Mouse (Mus musculus) CH12.LX (cell line): ENCODE measurements around the gene Chic2. TPM values are rescaled to one million over a fixed set of nuclear protein-coding genes. Genes with fewer than 3 reads are reported as not detected.

Source experiments
- DNase-seq: peaks from one replicate; pipeline ENCODE4 v3.0.0-alpha.2; 2013; ENCODE audit errors: extremely low read depth
- H3K27ac ChIP-seq: 2 replicates; pipeline ENCODE4 v1.5.1; 2012; ENCODE audit warnings: low read depth, mild to moderate bottlenecking, control low read depth, moderate library complexity; ENCODE audit not compliant: insufficient read depth
- H3K27me3 ChIP-seq: replicated peaks from 2 replicates; pipeline ENCODE3; 2012; ENCODE audit warnings: inconsistent platforms
- H3K36me3 ChIP-seq, 2 experiments: replicated peaks in 1 of 2; 2 replicates each; pipeline versions ENCODE3 to v1.6.1; 2012; ENCODE audit warnings: inconsistent platforms in 1 of 2, low read length in 1 of 2, mild to moderate bottlenecking in 1 of 2, mixed read lengths in 1 of 2, moderate library complexity in 1 of 2; ENCODE audit not compliant: control insufficient read depth in 1 of 2, insufficient read depth in 1 of 2
- H3K4me1 ChIP-seq, 2 experiments: 2 replicates each; pipeline ENCODE4 v1.6.1; 2012; ENCODE audit warnings: inconsistent platforms in 1 of 2, moderate library complexity in 1 of 2; ENCODE audit not compliant: insufficient read depth in 2 of 2, control insufficient read depth in 1 of 2
- H3K4me2 ChIP-seq: 2 replicates; pipeline ENCODE4 v1.6.1; 2012; ENCODE audit warnings: low read depth, mild to moderate bottlenecking, control low read depth; ENCODE audit not compliant: poor library complexity, insufficient read depth, severe bottlenecking
- H3K4me3 ChIP-seq, 3 experiments: fragments of 150-350 bp in 1 of 3; sonication (generic) in 1 of 3; replicated peaks in 1 of 3; 2 replicates each; pipeline versions ENCODE3 to v1.5.1; 2011 to 2012; ENCODE audit warnings: low read depth in 2 of 3, low read length in 2 of 3, mild to moderate bottlenecking in 2 of 3, moderate library complexity in 2 of 3, control low read depth in 1 of 3, improper control_type of control experiment in 1 of 3, inconsistent platforms in 1 of 3, mixed read lengths in 1 of 3; ENCODE audit not compliant: poor library complexity in 1 of 3
- H3K79me2 ChIP-seq: replicated peaks from 2 replicates; pipeline ENCODE4 v1.6.1; 2012; ENCODE audit warnings: mild to moderate bottlenecking, moderate library complexity; ENCODE audit not compliant: control insufficient read depth, poor library complexity, insufficient read depth, severe bottlenecking; ENCODE audit errors: extremely low read depth
- H3K9ac ChIP-seq: 2 replicates; pipeline ENCODE4 v1.6.1; 2012; ENCODE audit warnings: low read depth, mild to moderate bottlenecking, control low read depth, moderate library complexity; ENCODE audit not compliant: insufficient read depth
- H3K9me3 ChIP-seq: replicated peaks from 2 replicates; pipeline ENCODE3; 2012; ENCODE audit warnings: low read length, inconsistent platforms, mixed read lengths
- BHLHE40 ChIP-seq: IDR thresholded peaks from 2 replicates; pipeline ENCODE4 v1.6.1; 2011; ENCODE audit warnings: mild to moderate bottlenecking, low read depth, low read length, improper control_type of control experiment
- CHD2 ChIP-seq: IDR thresholded peaks from 2 replicates; pipeline ENCODE4 v1.6.1; 2011; ENCODE audit warnings: low read length, improper control_type of control experiment
- CTCF ChIP-seq, 2 experiments: IDR thresholded peaks in 1 of 2; conservative IDR thresholded peaks in 1 of 2; 2 replicates each; pipeline ENCODE4 v1.5.1; 2011 to 2012; ENCODE audit warnings: low read depth in 2 of 2, low read length in 2 of 2, improper control_type of control experiment in 1 of 2, inconsistent platforms in 1 of 2, mild to moderate bottlenecking in 1 of 2, moderate library complexity in 1 of 2
- ELF1 ChIP-seq: IDR thresholded peaks from 2 replicates; pipeline ENCODE4 v1.6.1; 2014; ENCODE audit warnings: low read depth, mild to moderate bottlenecking, inconsistent platforms, low read length, improper control_type of control experiment
- EP300 ChIP-seq: IDR thresholded peaks from 2 replicates; pipeline ENCODE4 v1.6.1; 2011; ENCODE audit warnings: low read length, improper control_type of control experiment
- GABPA ChIP-seq: IDR thresholded peaks from 2 replicates; pipeline ENCODE4 v1.6.1; 2012; ENCODE audit warnings: low read depth, low read length, improper control_type of control experiment, inconsistent platforms; ENCODE audit not compliant: insufficient replicate concordance
- HCFC1 ChIP-seq: IDR thresholded peaks from 2 replicates; pipeline ENCODE4 v1.6.1; 2012; ENCODE audit warnings: low read depth, mild to moderate bottlenecking, inconsistent platforms, low read length, improper control_type of control experiment
- JUN ChIP-seq: IDR thresholded peaks from 2 replicates; pipeline ENCODE4 v1.6.1; 2011; ENCODE audit warnings: low read depth, mild to moderate bottlenecking, low read length, improper control_type of control experiment, moderate library complexity; ENCODE audit not compliant: insufficient read depth
- KAT2A ChIP-seq: IDR thresholded peaks from 2 replicates; pipeline ENCODE4 v1.6.1; 2012; ENCODE audit warnings: low read length, improper control_type of control experiment, inconsistent platforms; ENCODE audit not compliant: insufficient replicate concordance
- MAZ ChIP-seq: IDR thresholded peaks from 2 replicates; pipeline ENCODE4 v1.6.1; 2012; ENCODE audit warnings: low read depth, mild to moderate bottlenecking, inconsistent platforms, low read length, improper control_type of control experiment, moderate library complexity
- MEF2A ChIP-seq: IDR thresholded peaks from 2 replicates; pipeline ENCODE4 v1.6.1; 2014; ENCODE audit warnings: low read depth, mild to moderate bottlenecking, inconsistent platforms, low read length, improper control_type of control experiment, borderline replicate concordance
- NELFE ChIP-seq: IDR thresholded peaks from 2 replicates; pipeline ENCODE4 v1.6.1; 2011; ENCODE audit warnings: low read depth, low read length, improper control_type of control experiment
- NRF1 ChIP-seq: IDR thresholded peaks from 2 replicates; pipeline ENCODE4 v1.6.1; 2014; ENCODE audit warnings: low read depth, mild to moderate bottlenecking, inconsistent platforms, low read length, improper control_type of control experiment, moderate library complexity
- PAX5 ChIP-seq: IDR thresholded peaks from 2 replicates; pipeline ENCODE4 v1.6.1; 2012; ENCODE audit warnings: low read length, inconsistent platforms, mixed read lengths
- POLR2AphosphoS2 ChIP-seq: IDR thresholded peaks from 2 replicates; pipeline ENCODE4 v1.6.1; 2011; ENCODE audit warnings: low read depth, low read length, improper control_type of control experiment
- RAD21 ChIP-seq: IDR thresholded peaks from 2 replicates; pipeline ENCODE4 v1.6.1; 2011; ENCODE audit warnings: low read depth, mild to moderate bottlenecking, low read length, improper control_type of control experiment, moderate library complexity
- USF1 ChIP-seq: IDR thresholded peaks from 2 replicates; pipeline ENCODE4 v1.6.1; 2014; ENCODE audit warnings: low read depth, mild to moderate bottlenecking, inconsistent platforms, low read length, improper control_type of control experiment
- ZC3H11A ChIP-seq: IDR thresholded peaks from 2 replicates; pipeline ENCODE4 v1.6.1; 2012; ENCODE audit warnings: low read depth, mild to moderate bottlenecking, inconsistent platforms, low read length, improper control_type of control experiment
- ZKSCAN1 ChIP-seq: IDR thresholded peaks from 2 replicates; pipeline ENCODE4 v1.6.1; 2012; ENCODE audit warnings: low read depth, inconsistent platforms, low read length, improper control_type of control experiment, borderline replicate concordance
- dilution Hi-C: fragments of 300-500 bp; cut with MboI; formaldehyde crosslinking; loops from 2 replicates; pipeline ENCODE4 v1.14.3; 2020; ENCODE audit warnings: low sequenced_read_pairs; ENCODE audit not compliant: extremely low pct_unique_long_range_greater_than_20kb, extremely low pct_ligation_motif_present
- in situ Hi-C: fragments of 300-500 bp; cut with MboI; formaldehyde crosslinking; loops from 3 replicates; pipeline ENCODE4 v1.14.3; 2019; ENCODE audit warnings: low sequenced_read_pairs, low pct_ligation_motif_present, low pct_unique_long_range_greater_than_20kb, mixed read lengths
- polyA plus RNA-seq: library from polyadenylated mRNA; unstranded; fragments of >175 nt; gene quantifications from 2 replicates; pipeline ENCODE4 v1.2.1, GENCODE M21; 2012; ENCODE audit warnings: low read depth; ENCODE audit not compliant: insufficient read length
- total RNA-seq, 2 experiments: library from RNA; depleted of rRNA; stranded (reverse); fragments of 300-350 nt in 1 of 2; fragments of >200 nt in 1 of 2; gene quantifications; 2 replicates each; pipeline ENCODE4 v1.2.3; 2012 to 2014

Gene Chic2
- total and polyA plus RNA-seq, 3 experiments, result 28.2 to 41.6 (median 40.8) TPM

DNA sequence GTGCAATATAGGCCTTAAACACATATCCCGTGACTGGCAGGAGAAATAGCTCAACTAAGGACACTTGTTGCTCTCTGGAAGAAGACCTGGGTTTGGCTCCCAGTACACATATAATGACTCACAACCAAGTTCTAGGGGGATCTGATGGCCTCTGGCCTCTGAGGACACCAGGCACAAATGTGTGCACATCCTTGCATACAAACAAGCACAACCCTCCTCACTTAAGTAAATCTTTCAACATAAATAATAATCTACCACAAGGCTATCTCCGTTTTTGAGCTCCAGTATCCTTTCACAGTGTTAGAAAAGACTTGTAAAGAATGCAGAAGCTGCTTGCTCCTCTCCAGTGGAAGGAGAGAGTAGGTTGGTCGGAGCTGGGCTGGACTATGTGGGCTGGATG lies 29.1 kb upstream of the Chic2 start:
- no peaks in the 10 kb centered on the region for H3K36me3 ChIP-seq
- no peak for DNase-seq
- no peak overlapping the region for H3K4me3 ChIP-seq
- no peaks in the 10 kb centered on the region for H3K27me3 ChIP-seq
- in situ Hi-C loops (no loop called here), dilution Hi-C loops (no loop called here)
- H3K4me1 ChIP-seq, result peaks cover 0 to 10% of the 10 kb centered on the region in 2 experiments; a peak in 2 of 4 replicates
- no peak overlapping the region for H3K27ac ChIP-seq
- TF ChIP-seq NELFE (no peak), GABPA (no peak), RAD21 (no peak), JUN (no peak), MEF2A (no peak), EP300 (no peak), ZKSCAN1 (no peak), USF1 (no peak), ZC3H11A (no peak), POLR2AphosphoS2 (no peak), NRF1 (no peak), BHLHE40 (no peak), PAX5 (no peak), MAZ (no peak), KAT2A (no peak)
- peaks cover 3% of the 10 kb centered on the region for H3K9me3 ChIP-seq
- no peaks in the 10 kb centered on the region for H3K79me2 ChIP-seq
- H3K9ac ChIP-seq, result no peak overlapping the region
- H3K4me2 ChIP-seq, result no peak overlapping the region

DNA sequence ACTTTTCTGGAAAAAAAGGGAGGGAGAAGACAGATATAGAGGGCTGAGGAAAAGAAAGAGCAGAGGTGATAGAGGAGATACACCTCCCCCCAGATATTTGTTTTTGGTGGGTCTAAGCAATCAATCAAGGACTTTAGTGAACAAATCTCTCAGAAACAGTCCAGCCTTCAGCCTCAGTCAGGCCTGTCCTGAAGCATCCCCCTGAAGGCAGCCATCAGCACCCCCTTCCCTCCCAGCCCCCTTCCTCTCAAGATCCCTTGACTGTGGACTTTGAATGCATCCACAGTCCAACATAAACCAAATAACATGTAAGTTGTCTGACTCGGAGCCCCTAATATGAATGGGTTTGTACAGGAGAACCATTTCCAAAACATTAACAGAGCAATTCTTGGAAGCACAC lies 28.6 kb upstream of the Chic2 start:
- Histone ChIP-seq H3K9me3 (peaks cover 3% of the 10 kb centered on the region), H3K27me3 (no peaks in the 10 kb centered on the region), H3K4me1 (peaks cover 0 to 12% of the 10 kb centered on the region in 2 experiments; a peak in 2 of 4 replicates), H3K9ac (no peak overlapping the region), H3K4me2 (no peak overlapping the region), H3K27ac (no peak overlapping the region), H3K79me2 (no peaks in the 10 kb centered on the region), H3K36me3 (no peaks in the 10 kb centered on the region), H3K4me3 (no peak overlapping the region)
- dilution Hi-C loops, result no loop called here
- in situ Hi-C loops, result no loop called here
- DNase-seq, result no peak
- no peak for TF ChIP-seq GABPA
- no peak for TF ChIP-seq ELF1
- TF ChIP-seq HCFC1, result no peak
- TF ChIP-seq PAX5, result no peak
- no peak for TF ChIP-seq CTCF (conservative IDR thresholded peaks at IDR 0.05 in 1 of 2, IDR thresholded peaks at IDR 0.05 in 1 of 2; ENCODE audit: low read depth in 2 of 2, low read length in 2 of 2)
- TF ChIP-seq MAZ, result no peak
- TF ChIP-seq CHD2, result no peak
